Mouse (Mus musculus): ENCODE data around the gene Cbx6. TPM values are rescaled to one million over a fixed set of nuclear protein-coding genes. Genes with fewer than 3 reads are reported as not detected.

The Cbx6 gene
- total RNA-seq, 2 experiments from 2014 or later, result 25.6 to 36.7 TPM

GRCm38 (mm10) chr15:79774117-79775027, 60.1 kb downstream of the Cbx6 start:
- ATAC-seq (replicated peaks; ENCODE audit: low FRiP score, low TSS enrichment, poor library complexity, severe bottlenecking), result peak; percentile 98

Other genes with a start within 250 kb of the Cbx6 start
- gene Dmc1, start 229.6 kb downstream of the Cbx6 start, total RNA-seq (2014; fragmentation: Nextera tagmentation), result not detected in 2 replicates
- gene Dmc1, start 229.6 kb downstream of the Cbx6 start, total RNA-seq (2017), result 1.2 TPM in 1 of 2 replicates, not detected in the other
- 1.1 and 11.4 TPM in 2 replicates for gene Fam227a, start 175.7 kb downstream of the Cbx6 start, total RNA-seq (2014; fragmentation: Nextera tagmentation)
- 2.2 TPM in 1 of 2 replicates, not detected in the other for gene Fam227a, start 175.7 kb downstream of the Cbx6 start, total RNA-seq (2017)
- gene Cby1, start 175.5 kb downstream of the Cbx6 start, total RNA-seq (2014; fragmentation: Nextera tagmentation), result 18.3 and 32.9 TPM in 2 replicates
- gene Cby1, start 175.5 kb downstream of the Cbx6 start, total RNA-seq (2017), result 57.0 and 65.7 TPM in 2 replicates
- 195 and 205 TPM in 2 replicates for gene Tomm22, start 163.8 kb downstream of the Cbx6 start, total RNA-seq (2014; fragmentation: Nextera tagmentation)
- 85.4 and 108 TPM in 2 replicates for gene Tomm22, start 163.8 kb downstream of the Cbx6 start, total RNA-seq (2017)
- 43.6 and 59.8 TPM in 2 replicates for gene Josd1, start 146.8 kb downstream of the Cbx6 start, total RNA-seq (2014; fragmentation: Nextera tagmentation)
- 43.8 and 49.8 TPM in 2 replicates for gene Josd1, start 146.8 kb downstream of the Cbx6 start, total RNA-seq (2017)
- gene Gtpbp1, start 143.8 kb downstream of the Cbx6 start, total RNA-seq (2014; fragmentation: Nextera tagmentation), result 73.3 and 79.3 TPM in 2 replicates
- gene Gtpbp1, start 143.8 kb downstream of the Cbx6 start, total RNA-seq (2017), result 99.5 and 126 TPM in 2 replicates
- gene Sun2, start 92.2 kb downstream of the Cbx6 start, total RNA-seq (2014; fragmentation: Nextera tagmentation), result 9.9 and 11.8 TPM in 2 replicates
- 13.9 and 15.2 TPM in 2 replicates for gene Sun2, start 92.2 kb downstream of the Cbx6 start, total RNA-seq (2017)
- gene Dnal4, start 56.8 kb downstream of the Cbx6 start, total RNA-seq (2014; fragmentation: Nextera tagmentation), result 13.2 and 13.5 TPM in 2 replicates
- gene Dnal4, start 56.8 kb downstream of the Cbx6 start, total RNA-seq (2017), result 7.6 and 10.0 TPM in 2 replicates
- gene Nptxr, start 29.9 kb downstream of the Cbx6 start, total RNA-seq (2014; fragmentation: Nextera tagmentation), result 1.2 TPM in 1 of 2 replicates, not detected in the other
- not detected in 2 replicates for gene Nptxr, start 29.9 kb downstream of the Cbx6 start, total RNA-seq (2017)
- not detected in 2 replicates for gene Npcd, start 451 bp downstream of the Cbx6 start, total RNA-seq (2014; fragmentation: Nextera tagmentation)
- gene Npcd, start 451 bp downstream of the Cbx6 start, total RNA-seq (2017), result not detected in 2 replicates
- gene Apobec3, start 57.0 kb upstream of the Cbx6 start, total RNA-seq (2014; fragmentation: Nextera tagmentation), result 243 and 293 TPM in 2 replicates
- gene Apobec3, start 57.0 kb upstream of the Cbx6 start, total RNA-seq (2017), result 135 and 175 TPM in 2 replicates
- gene Cbx7, start 136.4 kb upstream of the Cbx6 start, total RNA-seq (2014; fragmentation: Nextera tagmentation), result 6.8 and 9.9 TPM in 2 replicates
- gene Cbx7, start 136.4 kb upstream of the Cbx6 start, total RNA-seq (2017), result 2.5 and 4.4 TPM in 2 replicates
- 0.39 and 0.99 TPM in 2 replicates for gene Pdgfb, start 180.3 kb upstream of the Cbx6 start, total RNA-seq (2014; fragmentation: Nextera tagmentation)
- gene Pdgfb, start 180.3 kb upstream of the Cbx6 start, total RNA-seq (2017), result 0.11 TPM in 1 of 2 replicates, not detected in the other

All from megakaryocyte-erythroid progenitor cell, adult 5-6 weeks (primary cell).